Mouse (Mus musculus) spleen, postnatal 10 days (tissue): ENCODE data around the gene Rab6a.
"Not testable (repeated sequence)": the region's sequence is repeated elsewhere in the genome, so short reads cannot be mapped to it uniquely, and the experiment has no call there.

Experiments used
- DNase-seq, 2 experiments: peaks; one replicate each; pipeline ENCODE4 v3.0.0; 2021 to 2022; ENCODE audit warnings: low spot score in 2 of 2

Gene Rab6a

GRCm38 (mm10) chr7:100607214-100608129, at the start of gene Rab6a:
Gene Rab6a (plus strand): TSS chr7:100607410.
- peak; percentile 90 to 94 for DNase-seq

- DNase-seq = no peak
These were observed 47.9 kb upstream of the Rab6a start for GRCm38 (mm10) chr7:100559331-100559730.

- no peak for DNase-seq
These were observed 45.2 kb upstream of the Rab6a start for GRCm38 (mm10) chr7:100561861-100562587.

GRCm38 (mm10) chr7:100567238-100567637, 40.0 kb upstream of the Rab6a start:
- DNase-seq = not testable (repeated sequence)

GRCm38 (mm10) chr7:100569907-100570306, 37.3 kb upstream of the Rab6a start:
- no peak for DNase-seq

GRCm38 (mm10) chr7:100570930-100571715, 36.1 kb upstream of the Rab6a start:
- no peak for DNase-seq

- DNase-seq = no peak
These were observed 35.1 kb upstream of the Rab6a start for GRCm38 (mm10) chr7:100572061-100572460.

GRCm38 (mm10) chr7:100572704-100573103, 34.5 kb upstream of the Rab6a start:
- no peak for DNase-seq

- no peak for DNase-seq
These were observed 28.4 kb upstream of the Rab6a start for GRCm38 (mm10) chr7:100578794-100579193.

GRCm38 (mm10) chr7:100582235-100582634, 25.0 kb upstream of the Rab6a start:
- DNase-seq = no peak

GRCm38 (mm10) chr7:100582727-100583236, 24.4 kb upstream of the Rab6a start:
- peak; percentile 88 to 91 for DNase-seq

- DNase-seq = no peak
These were observed 17.4 kb upstream of the Rab6a start for GRCm38 (mm10) chr7:100589816-100590215.

- no peak for DNase-seq
These were observed 16.7 kb upstream of the Rab6a start for GRCm38 (mm10) chr7:100590504-100590844.

GRCm38 (mm10) chr7:100590845-100591521, 16.2 kb upstream of the Rab6a start:
- peak; percentile 55 to 75 for DNase-seq

- no peak for DNase-seq
These were observed 15.7 kb upstream of the Rab6a start for GRCm38 (mm10) chr7:100591522-100591852.

GRCm38 (mm10) chr7:100593349-100593748, 13.9 kb upstream of the Rab6a start:
- no peak for DNase-seq

- no peak for DNase-seq
These were observed 7.0 kb upstream of the Rab6a start for GRCm38 (mm10) chr7:100600211-100600610.

GRCm38 (mm10) chr7:100608130-100608741, 1.0 kb downstream of the Rab6a start, which contains the start of gene Mrpl48:
Gene Mrpl48 (minus strand): TSS chr7:100608301.
- DNase-seq = peak; percentile 71 to 76

GRCm38 (mm10) chr7:100608910-100609309, 1.7 kb downstream of the Rab6a start:
- no peak for DNase-seq

GRCm38 (mm10) chr7:100616121-100616857, 9.1 kb downstream of the Rab6a start:
- DNase-seq = peak in 1 of 2 experiments; percentile 33
